Mouse (Mus musculus) right cerebral cortex, postnatal 25 days (tissue): ENCODE measurements around the gene 2810004N23Rik.

Experiments
- DNase-seq: peaks from one replicate; pipeline ENCODE4 v3.0.0; 2022

2810004N23Rik gene

GRCm38 (mm10) chr8:124819612-124820115 lies 43.3 kb downstream of the 2810004N23Rik start:
- no peak for DNase-seq

DNA sequence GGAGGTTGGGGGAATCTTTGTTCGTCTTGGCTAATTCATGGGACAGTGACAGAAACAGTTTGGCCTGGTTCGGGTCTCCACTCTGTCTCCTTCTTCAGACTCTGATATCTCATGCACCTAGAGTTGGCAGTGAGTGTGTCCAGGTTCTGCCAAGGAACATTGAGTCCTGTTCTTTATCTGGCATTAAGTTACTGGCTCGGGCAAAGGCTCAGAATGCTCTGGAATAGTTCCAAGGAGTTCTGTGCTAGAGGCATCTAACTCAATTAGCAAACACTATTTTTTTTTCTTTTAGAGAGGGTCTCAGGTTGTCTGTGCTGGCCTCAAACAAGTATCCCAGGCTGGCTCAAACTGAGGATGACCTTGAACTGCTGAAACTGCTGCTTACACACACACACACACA lies 45.6 kb downstream of the 2810004N23Rik start:
- DNase-seq = no peak

DNA sequence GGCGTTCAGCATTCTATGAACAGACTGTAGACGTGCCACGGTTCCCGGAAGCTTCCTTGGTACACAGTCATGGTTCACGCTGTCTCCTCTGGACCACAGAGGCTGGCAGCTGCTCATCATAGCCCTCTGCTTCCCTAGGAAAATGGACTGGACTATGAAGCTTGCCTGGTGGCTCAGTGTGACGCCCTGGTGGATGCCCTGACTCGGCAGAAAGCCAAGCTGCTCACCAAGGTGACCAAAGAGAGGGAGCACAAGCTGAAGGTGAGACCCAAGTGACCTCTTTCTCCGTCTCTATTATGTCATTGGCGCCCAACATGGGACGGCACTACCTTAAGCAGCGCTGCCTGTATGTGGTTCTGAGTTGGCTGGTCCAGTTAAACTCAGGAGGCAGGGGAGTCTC lies 46.1 kb downstream of the 2810004N23Rik start:
- no peak for DNase-seq

DNA sequence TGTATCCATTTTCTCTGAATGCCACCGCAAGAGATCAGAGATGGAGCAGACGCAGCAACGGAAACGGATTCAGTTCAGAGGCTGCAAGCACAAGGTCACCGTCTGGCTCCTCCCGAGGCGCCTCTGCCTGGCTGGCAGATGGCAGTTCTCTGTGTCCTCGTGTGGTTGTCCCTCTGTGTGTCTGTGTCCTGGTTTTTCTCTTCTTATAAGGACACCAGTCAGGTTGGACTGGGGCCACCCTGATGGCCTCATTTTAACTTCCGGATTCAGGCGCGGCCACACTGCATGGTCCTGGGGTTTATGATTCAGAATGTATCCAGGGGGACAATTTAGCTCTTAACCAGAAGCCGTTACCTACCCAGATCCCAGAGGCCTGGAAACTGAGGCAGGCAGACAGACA lies 47.0 kb downstream of the 2810004N23Rik start:
- no peak for DNase-seq

DNA sequence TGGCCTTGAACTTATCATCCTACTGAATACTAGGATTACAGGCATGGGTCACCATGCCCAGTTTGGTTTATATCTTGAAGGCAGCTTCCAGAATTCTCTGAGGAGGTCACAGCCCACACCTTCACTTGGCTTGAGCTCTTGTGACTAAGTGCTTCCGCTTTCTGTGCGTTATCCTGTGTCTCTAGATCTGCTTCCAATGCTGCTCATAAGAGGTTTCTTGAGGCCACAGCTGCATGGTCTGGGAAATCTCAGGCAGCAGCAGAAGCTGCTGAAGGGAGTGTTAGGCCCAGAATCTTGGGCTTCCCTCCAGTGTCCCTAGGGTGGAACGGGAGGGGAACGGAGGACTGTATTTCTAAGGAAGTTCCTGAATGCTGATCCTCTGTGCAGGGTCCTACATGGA lies 49.6 kb downstream of the 2810004N23Rik start:
- DNase-seq = no peak

- no peak for DNase-seq
Observed at GRCm38 (mm10) chr8:124810689-124811394, 52.1 kb downstream of the 2810004N23Rik start.

GRCm38 (mm10) chr8:124810056-124810610 lies 52.8 kb downstream of the 2810004N23Rik start:
- no peak for DNase-seq

- DNase-seq = no peak
Observed at GRCm38 (mm10) chr8:124809419-124809818, 53.5 kb downstream of the 2810004N23Rik start.

GRCm38 (mm10) chr8:124805990-124806389 lies 56.9 kb downstream of the 2810004N23Rik start:
- DNase-seq = no peak

- no peak for DNase-seq
Observed at GRCm38 (mm10) chr8:124803824-124804702, 58.9 kb downstream of the 2810004N23Rik start.

DNA sequence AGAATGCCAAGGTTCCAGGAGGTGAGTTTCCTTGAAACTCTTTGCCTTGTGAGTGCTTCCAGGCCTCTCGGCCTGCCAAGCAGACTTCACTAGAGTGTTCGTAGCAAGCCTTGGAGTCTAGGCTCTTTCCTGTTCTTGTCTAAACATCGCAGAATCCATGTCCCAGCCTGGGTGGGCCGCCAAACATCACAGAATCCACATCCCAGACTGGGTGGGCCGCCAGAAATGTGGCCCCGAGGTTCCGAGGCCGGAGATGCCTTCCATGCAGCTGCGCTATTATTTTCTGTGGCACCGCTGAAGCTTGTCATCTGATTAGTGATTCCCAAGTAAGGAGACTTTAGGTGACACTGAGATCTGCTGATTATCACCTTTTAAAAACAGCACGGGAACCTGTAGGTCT lies 62.4 kb downstream of the 2810004N23Rik start:
- DNase-seq = no peak

DNA sequence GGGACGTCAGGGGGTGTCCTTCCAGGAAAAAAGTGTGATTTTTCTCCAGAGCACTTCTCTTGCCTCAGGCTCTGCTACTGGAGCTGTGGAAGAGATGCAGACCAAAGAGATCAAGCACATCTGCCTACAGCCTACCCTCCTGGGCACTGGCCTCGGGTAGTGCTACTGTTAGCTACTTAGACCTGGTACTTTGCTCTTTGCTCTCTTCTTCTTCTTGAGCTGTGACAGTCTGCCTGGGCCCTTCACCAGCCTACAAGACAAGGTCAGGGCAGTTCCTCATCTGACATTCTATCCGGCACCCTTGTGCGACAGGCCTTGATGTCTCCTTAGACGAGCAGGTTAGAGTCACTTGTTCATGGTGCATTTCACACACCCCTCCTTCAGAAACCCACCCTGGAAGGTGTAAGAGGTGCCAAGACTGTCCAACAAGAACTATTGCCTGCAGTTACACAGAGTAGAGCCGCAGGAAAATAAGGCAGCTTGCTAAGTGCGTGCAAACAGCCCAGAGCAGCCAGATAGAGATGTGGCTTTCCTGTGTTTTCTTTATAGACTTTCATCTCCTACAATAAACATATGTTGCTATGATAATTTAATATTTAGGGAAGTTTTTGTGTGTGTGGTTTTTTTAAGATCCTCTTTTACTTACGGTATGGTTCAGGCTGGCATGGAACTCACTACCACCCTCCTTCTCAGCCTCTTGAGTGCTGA lies 67.0 kb downstream of the 2810004N23Rik start:
- DNase-seq = no peak

GRCm38 (mm10) chr8:124794486-124794780 lies 68.5 kb downstream of the 2810004N23Rik start:
- DNase-seq = peak; percentile 87

- peak; percentile 56 for DNase-seq
Observed at GRCm38 (mm10) chr8:124793661-124794485, 69.0 kb downstream of the 2810004N23Rik start.

DNA sequence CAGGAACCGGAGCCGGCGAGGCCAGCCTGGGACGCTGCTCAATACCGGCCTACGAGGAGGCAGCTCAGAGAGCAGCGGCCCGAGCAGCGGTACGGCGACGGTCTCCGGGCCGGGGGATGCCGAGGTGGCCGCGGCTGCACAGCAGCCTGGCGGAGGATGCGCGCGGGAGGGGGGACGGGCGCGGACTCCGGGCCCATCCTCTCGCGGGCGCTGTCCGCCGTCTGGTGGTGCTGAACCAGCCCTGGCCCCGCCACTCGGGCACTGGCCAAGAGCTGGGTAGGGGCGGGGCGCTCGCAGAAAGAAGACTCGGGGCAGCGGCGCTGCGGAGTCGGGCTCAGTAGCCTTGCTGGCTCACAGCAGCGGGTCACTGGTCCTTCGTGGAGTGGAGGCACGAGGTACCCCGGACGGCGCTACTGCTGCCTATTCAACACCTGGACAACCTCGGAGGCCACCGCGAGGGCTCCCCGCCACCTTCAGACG lies 69.7 kb downstream of the 2810004N23Rik start:
- peak; percentile 67 for DNase-seq

DNA sequence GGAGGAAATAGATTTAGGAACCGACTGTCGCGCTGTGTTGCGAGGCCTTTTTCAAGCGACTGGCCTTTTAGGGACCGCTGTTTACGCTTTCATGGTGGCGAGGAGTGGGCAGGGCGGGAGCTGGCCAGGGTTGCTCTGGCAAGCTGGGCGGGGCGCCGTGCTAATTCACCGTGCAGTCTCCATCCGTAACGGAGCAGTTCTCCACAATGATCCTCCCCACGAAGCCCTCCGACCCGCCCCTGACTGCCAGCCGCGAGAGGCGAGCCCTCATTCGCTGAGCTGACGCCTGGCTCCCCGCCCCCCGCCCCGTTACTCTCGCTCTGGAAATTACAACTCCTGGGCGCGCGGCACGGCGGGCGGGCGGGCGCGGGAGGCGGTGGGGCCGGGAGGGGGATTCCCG lies 70.2 kb downstream of the 2810004N23Rik start, which contains the start of gene Trim67:
Gene Trim67, plus strand, starts transcription at position 385 of the 400 bp plus-strand sequence.
- peak; percentile 52 for DNase-seq

- DNase-seq = peak; percentile 71
Observed at GRCm38 (mm10) chr8:124792186-124792585, 70.7 kb downstream of the 2810004N23Rik start.

- no peak for DNase-seq
Observed at GRCm38 (mm10) chr8:124791751-124792150, 71.2 kb downstream of the 2810004N23Rik start.

DNA sequence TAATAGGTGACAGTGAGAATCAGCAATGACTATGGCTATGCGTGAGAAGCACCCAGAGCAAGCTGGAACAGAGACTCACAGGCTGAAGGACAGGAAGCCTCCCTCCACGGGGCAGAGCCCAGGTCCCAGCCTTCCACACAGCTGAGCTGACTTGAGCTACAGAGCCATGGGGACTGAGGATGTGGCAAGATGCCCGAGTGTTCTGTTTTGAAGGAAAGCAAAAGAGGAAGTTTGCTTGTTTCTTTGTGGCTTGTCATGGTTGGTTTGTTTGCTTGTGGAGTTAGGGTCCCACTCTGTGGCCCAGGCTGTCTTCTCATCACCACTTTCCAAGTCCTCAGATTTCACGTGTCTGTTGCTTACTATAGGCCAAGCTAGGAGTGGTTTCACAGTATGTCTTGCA lies 72.2 kb downstream of the 2810004N23Rik start:
- DNase-seq = no peak
